Mouse (Mus musculus): ENCODE data around the gene Cavin2. TPM values are rescaled to one million over a fixed set of nuclear protein-coding genes. Genes with fewer than 3 reads are reported as not detected.
A peak's percentile ranks its signal among the peaks of the same experiment; 100 is the strongest.

Cavin2 gene
- polyA plus RNA-seq, 1 experiment from 2014 or later: 4.6 TPM

- peak; percentile 58 for DNase-seq
- 59% methylated on average over 4 of the region's 4 CpGs for WGBS
- H3K27me3 ChIP-seq (ENCODE audit: control insufficient read depth, insufficient read depth, low read length): no peaks in the 10 kb centered on the region
- H3K9me3 ChIP-seq (ENCODE audit: control insufficient read depth, low read length): no peaks in the 10 kb centered on the region
- no peaks in the 10 kb centered on the region for H3K4me1 ChIP-seq (ENCODE audit: control insufficient read depth, insufficient read depth, low read length)
- no peak overlapping the region for H3K4me3 ChIP-seq (replicated peaks; ENCODE audit: low read depth, low read length)
- no peak overlapping the region for H3K4me2 ChIP-seq (ENCODE audit: low read length)
- no peak overlapping the region for H3K27ac ChIP-seq (replicated peaks; ENCODE audit: low read depth, low read length)
- ATAC-seq (ENCODE audit: low FRiP score, low TSS enrichment): no peak
- no peaks in the 10 kb centered on the region for H3K36me3 ChIP-seq (ENCODE audit: control insufficient read depth, insufficient read depth, low read length)
- no peak overlapping the region for H3K9ac ChIP-seq (replicated peaks; ENCODE audit: low read length)
Observed at GRCm38 (mm10) chr1:51290634-51291033, 1.7 kb downstream of the Cavin2 start.

GRCm38 (mm10) chr1:51292348-51292747, 3.4 kb downstream of the Cavin2 start:
- ATAC-seq (ENCODE audit: low FRiP score, low TSS enrichment) (no peak), DNase-seq (no peak)
- Histone ChIP-seq H3K9ac (replicated peaks; ENCODE audit: low read length) (no peak overlapping the region), H3K4me3 (replicated peaks; ENCODE audit: low read depth, low read length) (no peak overlapping the region), H3K4me1 (ENCODE audit: control insufficient read depth, insufficient read depth, low read length) (no peaks in the 10 kb centered on the region), H3K9me3 (ENCODE audit: control insufficient read depth, low read length) (no peaks in the 10 kb centered on the region), H3K27me3 (ENCODE audit: control insufficient read depth, insufficient read depth, low read length) (no peaks in the 10 kb centered on the region), H3K27ac (replicated peaks; ENCODE audit: low read depth, low read length) (no peak overlapping the region), H3K4me2 (ENCODE audit: low read length) (no peak overlapping the region), H3K36me3 (ENCODE audit: control insufficient read depth, insufficient read depth, low read length) (no peaks in the 10 kb centered on the region)
- 95% methylated on average over 4 of the region's 4 CpGs for WGBS

GRCm38 (mm10) chr1:51300295-51300930, 11.5 kb downstream of the Cavin2 start:
- Histone ChIP-seq H3K27ac (replicated peaks; ENCODE audit: low read depth, low read length) (no peak overlapping the region), H3K4me2 (ENCODE audit: low read length) (no peak overlapping the region), H3K36me3 (ENCODE audit: control insufficient read depth, insufficient read depth, low read length) (no peaks in the 10 kb centered on the region), H3K4me3 (replicated peaks; ENCODE audit: low read depth, low read length) (no peak overlapping the region), H3K27me3 (ENCODE audit: control insufficient read depth, insufficient read depth, low read length) (no peaks in the 10 kb centered on the region), H3K9ac (replicated peaks; ENCODE audit: low read length) (no peak overlapping the region), H3K9me3 (ENCODE audit: control insufficient read depth, low read length) (no peaks in the 10 kb centered on the region), H3K4me1 (ENCODE audit: control insufficient read depth, insufficient read depth, low read length) (no peaks in the 10 kb centered on the region)
- no peak for ATAC-seq (ENCODE audit: low FRiP score, low TSS enrichment)
- WGBS: 91% methylated on average over 11 of the region's 11 CpGs
- DNase-seq: no peak

- Histone ChIP-seq H3K4me3 (replicated peaks; ENCODE audit: low read depth, low read length) (no peak overlapping the region), H3K9ac (replicated peaks; ENCODE audit: low read length) (no peak overlapping the region), H3K27ac (replicated peaks; ENCODE audit: low read depth, low read length) (no peak overlapping the region), H3K9me3 (ENCODE audit: control insufficient read depth, low read length) (no peaks in the 10 kb centered on the region), H3K36me3 (ENCODE audit: control insufficient read depth, insufficient read depth, low read length) (no peaks in the 10 kb centered on the region), H3K4me1 (ENCODE audit: control insufficient read depth, insufficient read depth, low read length) (no peaks in the 10 kb centered on the region), H3K27me3 (ENCODE audit: control insufficient read depth, insufficient read depth, low read length) (no peaks in the 10 kb centered on the region), H3K4me2 (ENCODE audit: low read length) (no peak overlapping the region)
- 79% methylated on average over 3 of the region's 3 CpGs for WGBS
- ATAC-seq (ENCODE audit: low FRiP score, low TSS enrichment): no peak
- no peak for DNase-seq
Observed at GRCm38 (mm10) chr1:51307056-51307455, 18.1 kb downstream of the Cavin2 start.

GRCm38 (mm10) chr1:51315476-51315875, 26.6 kb downstream of the Cavin2 start:
- Histone ChIP-seq H3K36me3 (ENCODE audit: control insufficient read depth, insufficient read depth, low read length) (no peaks in the 10 kb centered on the region), H3K4me2 (ENCODE audit: low read length) (no peak overlapping the region), H3K27ac (replicated peaks; ENCODE audit: low read depth, low read length) (no peak overlapping the region), H3K9me3 (ENCODE audit: control insufficient read depth, low read length) (no peaks in the 10 kb centered on the region), H3K27me3 (ENCODE audit: control insufficient read depth, insufficient read depth, low read length) (no peaks in the 10 kb centered on the region), H3K9ac (replicated peaks; ENCODE audit: low read length) (no peak overlapping the region), H3K4me1 (ENCODE audit: control insufficient read depth, insufficient read depth, low read length) (no peaks in the 10 kb centered on the region), H3K4me3 (replicated peaks; ENCODE audit: low read depth, low read length) (no peak overlapping the region)
- 18% methylated on average over 2 of the region's 2 CpGs for WGBS
- ATAC-seq (ENCODE audit: low FRiP score, low TSS enrichment): no peak
- no peak for DNase-seq

GRCm38 (mm10) chr1:51323506-51323905, 34.6 kb downstream of the Cavin2 start:
- H3K4me3 ChIP-seq (replicated peaks; ENCODE audit: low read depth, low read length): no peak overlapping the region
- no peak overlapping the region for H3K9ac ChIP-seq (replicated peaks; ENCODE audit: low read length)
- H3K9me3 ChIP-seq (ENCODE audit: control insufficient read depth, low read length): no peaks in the 10 kb centered on the region
- H3K4me1 ChIP-seq (ENCODE audit: control insufficient read depth, insufficient read depth, low read length): no peaks in the 10 kb centered on the region
- WGBS: 88% methylated on average over 6 of the region's 6 CpGs
- no peaks in the 10 kb centered on the region for H3K36me3 ChIP-seq (ENCODE audit: control insufficient read depth, insufficient read depth, low read length)
- H3K27ac ChIP-seq (replicated peaks; ENCODE audit: low read depth, low read length): no peak overlapping the region
- no peaks in the 10 kb centered on the region for H3K27me3 ChIP-seq (ENCODE audit: control insufficient read depth, insufficient read depth, low read length)
- ATAC-seq (ENCODE audit: low FRiP score, low TSS enrichment) (no peak), DNase-seq (no peak)
- no peak overlapping the region for H3K4me2 ChIP-seq (ENCODE audit: low read length)

- WGBS: 95% methylated on average over 1 of the region's 1 CpGs
- Histone ChIP-seq H3K27me3 (ENCODE audit: control insufficient read depth, insufficient read depth, low read length) (no peaks in the 10 kb centered on the region), H3K9ac (replicated peaks; ENCODE audit: low read length) (no peak overlapping the region), H3K36me3 (ENCODE audit: control insufficient read depth, insufficient read depth, low read length) (no peaks in the 10 kb centered on the region), H3K4me3 (replicated peaks; ENCODE audit: low read depth, low read length) (no peak overlapping the region), H3K4me1 (ENCODE audit: control insufficient read depth, insufficient read depth, low read length) (peaks cover 12% of the 10 kb centered on the region), H3K9me3 (ENCODE audit: control insufficient read depth, low read length) (no peaks in the 10 kb centered on the region), H3K4me2 (ENCODE audit: low read length) (no peak overlapping the region), H3K27ac (replicated peaks; ENCODE audit: low read depth, low read length) (no peak overlapping the region)
- ATAC-seq (ENCODE audit: low FRiP score, low TSS enrichment) (no peak), DNase-seq (no peak)
Observed at GRCm38 (mm10) chr1:51328541-51328940, 39.6 kb downstream of the Cavin2 start.

GRCm38 (mm10) chr1:51332986-51333385, 44.1 kb downstream of the Cavin2 start:
- WGBS: 58% methylated on average over 6 of the region's 6 CpGs
- Histone ChIP-seq H3K27me3 (ENCODE audit: control insufficient read depth, insufficient read depth, low read length) (no peaks in the 10 kb centered on the region), H3K4me1 (ENCODE audit: control insufficient read depth, insufficient read depth, low read length) (peaks cover 12% of the 10 kb centered on the region), H3K9me3 (ENCODE audit: control insufficient read depth, low read length) (no peaks in the 10 kb centered on the region), H3K27ac (replicated peaks; ENCODE audit: low read depth, low read length) (peak overlapping the region; percentile 55), H3K36me3 (ENCODE audit: control insufficient read depth, insufficient read depth, low read length) (no peaks in the 10 kb centered on the region), H3K4me3 (replicated peaks; ENCODE audit: low read depth, low read length) (0 out of 2 replicates have a peak overlapping the region, but pooled peaks have one; percentile 16), H3K9ac (replicated peaks; ENCODE audit: low read length) (no peak overlapping the region; the same call in 1 of the 2 replicates), H3K4me2 (ENCODE audit: low read length) (peak overlapping the region; percentile 45)
- DNase-seq (no peak), ATAC-seq (ENCODE audit: low FRiP score, low TSS enrichment) (no peak)

- 21% methylated on average over 18 of the region's 18 CpGs for WGBS
- peak overlapping the region; percentile 55 for H3K27ac ChIP-seq (replicated peaks; ENCODE audit: low read depth, low read length)
- H3K4me2 ChIP-seq (ENCODE audit: low read length): peak overlapping the region; percentile 45
- peak overlapping the region; percentile 10; the same call in 1 of the 2 replicates for H3K9ac ChIP-seq (replicated peaks; ENCODE audit: low read length)
- peaks cover 12% of the 10 kb centered on the region for H3K4me1 ChIP-seq (ENCODE audit: control insufficient read depth, insufficient read depth, low read length)
- ATAC-seq (ENCODE audit: low FRiP score, low TSS enrichment) (peak; percentile 90), DNase-seq (peak; percentile 97)
- no peaks in the 10 kb centered on the region for H3K9me3 ChIP-seq (ENCODE audit: control insufficient read depth, low read length)
- no peaks in the 10 kb centered on the region for H3K36me3 ChIP-seq (ENCODE audit: control insufficient read depth, insufficient read depth, low read length)
- peak overlapping the region; percentile 16 for H3K4me3 ChIP-seq (replicated peaks; ENCODE audit: low read depth, low read length)
- no peaks in the 10 kb centered on the region for H3K27me3 ChIP-seq (ENCODE audit: control insufficient read depth, insufficient read depth, low read length)
Observed at GRCm38 (mm10) chr1:51333557-51334285, 44.8 kb downstream of the Cavin2 start.

Measured in midbrain, embryonic 14.5 days (tissue).